Mouse (Mus musculus) hindbrain, embryonic 13.5 days (tissue): ENCODE results near the gene Srgap3. TPM values are rescaled to one million over a fixed set of nuclear protein-coding genes. Genes with fewer than 3 reads are reported as not detected.

Experiments
- ATAC-seq: fragments of 200-750 bp; cut with Nextera tagmentation; 2 replicates; pipeline ENCODE4 v1.8.0; 2017; ENCODE audit warnings: moderate TSS enrichment; ENCODE audit not compliant: low FRiP score
- H3K27ac ChIP-seq: fragments of 300-500 bp; sonication (generic); 2 replicates; pipeline ENCODE4 v1.5.1; 2015; ENCODE audit warnings: inconsistent platforms, mild to moderate bottlenecking, moderate library complexity
- H3K27me3 ChIP-seq: fragments of 300-500 bp; sonication (generic); 2 replicates; pipeline ENCODE4 v1.6.1; 2015; ENCODE audit warnings: mild to moderate bottlenecking, inconsistent platforms
- H3K36me3 ChIP-seq: fragments of 300-500 bp; sonication (generic); 2 replicates; pipeline ENCODE4 v1.6.1; 2015; ENCODE audit warnings: mild to moderate bottlenecking, inconsistent platforms
- H3K4me1 ChIP-seq: fragments of 300-500 bp; sonication (generic); replicated peaks from 2 replicates; pipeline ENCODE4 v1.6.1; 2015; ENCODE audit warnings: inconsistent platforms
- H3K4me2 ChIP-seq: fragments of 300-500 bp; sonication (generic); 2 replicates; pipeline ENCODE4 v1.6.1; 2015; ENCODE audit warnings: inconsistent platforms, mild to moderate bottlenecking, moderate library complexity
- H3K4me3 ChIP-seq: fragments of 300-500 bp; sonication (generic); 2 replicates; pipeline ENCODE4 v1.5.1; 2015; ENCODE audit warnings: mild to moderate bottlenecking, inconsistent platforms
- H3K9ac ChIP-seq: fragments of 300-500 bp; sonication (generic); 2 replicates; pipeline ENCODE4 v1.6.1; 2015; ENCODE audit warnings: mild to moderate bottlenecking, inconsistent platforms
- H3K9me3 ChIP-seq: fragments of 300-500 bp; sonication (generic); 2 replicates; pipeline ENCODE4 v1.6.1; 2016; ENCODE audit warnings: inconsistent platforms
- WGBS: fragments of 180-500 bp; shearing (Covaris S2); methylation state at CpG from one replicate; pipeline ENCODE4 v1.1.7; 2015; 5-methylcytosine and 5-hydroxymethylcytosine counted together
- polyA plus RNA-seq: library from polyadenylated mRNA; unstranded; fragments of >200 nt; fragmentation: Nextera tagmentation; extraction: Ambion mirVana; gene quantifications from 2 replicates; pipeline ENCODE4 v1.2.1, GENCODE M21; 2015

Srgap3 gene
- polyA plus RNA-seq, 1 experiment from 2014 or later, result 37.5 TPM

- Histone ChIP-seq H3K4me2 (no peak overlapping the region), H3K9me3 (no peaks in the 10 kb centered on the region), H3K36me3 (no peaks in the 10 kb centered on the region), H3K9ac (no peak overlapping the region; the same call in 1 of the 2 replicates), H3K27me3 (no peaks in the 10 kb centered on the region), H3K4me3 (no peak overlapping the region), H3K27ac (peak overlapping the region; percentile 85), H3K4me1 (peaks cover 74% of the 10 kb centered on the region)
- WGBS, result 43% methylated on average over 4 of the region's 5 CpGs
- no peak for ATAC-seq
Observed at GRCm38 (mm10) chr6:112842426-112842825, 104.6 kb downstream of the Srgap3 start.

- Histone ChIP-seq H3K4me3 (no peak overlapping the region), H3K27me3 (no peaks in the 10 kb centered on the region), H3K9me3 (no peaks in the 10 kb centered on the region), H3K9ac (no peak overlapping the region), H3K36me3 (no peaks in the 10 kb centered on the region), H3K4me1 (peaks cover 79% of the 10 kb centered on the region), H3K4me2 (no peak overlapping the region), H3K27ac (peak overlapping the region; percentile 93)
- 18% methylated on average over 5 of the region's 5 CpGs for WGBS
- no peak for ATAC-seq
Observed at GRCm38 (mm10) chr6:112840400-112840799, 106.7 kb downstream of the Srgap3 start.

GRCm38 (mm10) chr6:112839391-112839790 is 107.7 kb downstream of the Srgap3 start:
- H3K9ac ChIP-seq, result peak overlapping the region; percentile 36; the same call in 1 of the 2 replicates

GRCm38 (mm10) chr6:112838879-112839278 is 108.2 kb downstream of the Srgap3 start:
- WGBS, result 5% methylated on average over 2 of the region's 2 CpGs
- peak overlapping the region; percentile 36 for H3K9ac ChIP-seq
- ATAC-seq, result peak; percentile 89
- H3K4me1 ChIP-seq, result peaks cover 84% of the 10 kb centered on the region
- no peak overlapping the region for H3K4me3 ChIP-seq
- 0 out of 2 replicates have a peak overlapping the region, but pooled peaks have one; percentile 15 for H3K4me2 ChIP-seq
- no peaks in the 10 kb centered on the region for H3K27me3 ChIP-seq
- H3K27ac ChIP-seq, result peak overlapping the region; percentile 93
- no peaks in the 10 kb centered on the region for H3K9me3 ChIP-seq
- H3K36me3 ChIP-seq, result no peaks in the 10 kb centered on the region

More at GRCm38 (mm10) chr6:112839391-112839790, 107.7 kb downstream of the Srgap3 start:
- H3K4me2 ChIP-seq, result 0 out of 2 replicates have a peak overlapping the region, but pooled peaks have one; percentile 15
- 39% methylated on average over 3 of the region's 3 CpGs for whole genome bisulfite sequencing
- no peak for ATAC-seq
- no peaks in the 10 kb centered on the region for H3K9me3 ChIP-seq
- no peak overlapping the region for H3K4me3 ChIP-seq
- H3K27ac ChIP-seq, result peak overlapping the region; percentile 93
- H3K27me3 ChIP-seq, result no peaks in the 10 kb centered on the region
- no peaks in the 10 kb centered on the region for H3K36me3 ChIP-seq
- peaks cover 78% of the 10 kb centered on the region for H3K4me1 ChIP-seq

- H3K4me2 ChIP-seq, result no peak overlapping the region
- no peak overlapping the region for H3K9ac ChIP-seq
- no peaks in the 10 kb centered on the region for H3K36me3 ChIP-seq
- peaks cover 81% of the 10 kb centered on the region for H3K4me1 ChIP-seq
- no peak for ATAC-seq
- no peaks in the 10 kb centered on the region for H3K9me3 ChIP-seq
- H3K27me3 ChIP-seq, result no peaks in the 10 kb centered on the region
- WGBS, result 81% methylated on average over 4 of the region's 4 CpGs
- peak overlapping the region; percentile 93; the same call in 1 of the 2 replicates for H3K27ac ChIP-seq
- no peak overlapping the region for H3K4me3 ChIP-seq
Observed at GRCm38 (mm10) chr6:112836712-112837111, 110.4 kb downstream of the Srgap3 start.

- ATAC-seq, result no peak
- H3K4me3 ChIP-seq, result no peak overlapping the region
- no peaks in the 10 kb centered on the region for H3K9me3 ChIP-seq
- no peaks in the 10 kb centered on the region for H3K36me3 ChIP-seq
- no peak overlapping the region for H3K4me2 ChIP-seq
- no peaks in the 10 kb centered on the region for H3K27me3 ChIP-seq
- whole genome bisulfite sequencing, result 69% methylated on average over 4 of the region's 4 CpGs
- no peak overlapping the region for H3K9ac ChIP-seq
- peaks cover 71% of the 10 kb centered on the region for H3K4me1 ChIP-seq
- H3K27ac ChIP-seq, result peak overlapping the region; percentile 66
Observed at GRCm38 (mm10) chr6:112835413-112835812, 111.7 kb downstream of the Srgap3 start.

- Histone ChIP-seq H3K9me3 (no peaks in the 10 kb centered on the region), H3K27me3 (no peaks in the 10 kb centered on the region), H3K9ac (no peak overlapping the region), H3K4me1 (peaks cover 71% of the 10 kb centered on the region), H3K4me2 (0 out of 2 replicates have a peak overlapping the region, but pooled peaks have one; percentile 7), H3K27ac (peak overlapping the region; percentile 93), H3K4me3 (no peak overlapping the region), H3K36me3 (no peaks in the 10 kb centered on the region)
- 69% methylated on average over 5 of the region's 5 CpGs for WGBS
- ATAC-seq, result no peak
Observed at GRCm38 (mm10) chr6:112834430-112834829, 112.6 kb downstream of the Srgap3 start.

GRCm38 (mm10) chr6:112833763-112834162 is 113.3 kb downstream of the Srgap3 start:
- Histone ChIP-seq H3K4me3 (no peak overlapping the region), H3K9ac (peak overlapping the region; percentile 58; the same call in 1 of the 2 replicates), H3K27ac (peak overlapping the region; percentile 93), H3K36me3 (no peaks in the 10 kb centered on the region), H3K27me3 (no peaks in the 10 kb centered on the region), H3K9me3 (no peaks in the 10 kb centered on the region), H3K4me2 (0 out of 2 replicates have a peak overlapping the region, but pooled peaks have one; percentile 7), H3K4me1 (peaks cover 71% of the 10 kb centered on the region)
- peak; percentile 61 for ATAC-seq
- 13% methylated on average over 6 of the region's 6 CpGs for WGBS

- no peak for ATAC-seq
- H3K4me1 ChIP-seq, result peaks cover 52% of the 10 kb centered on the region
- no peaks in the 10 kb centered on the region for H3K27me3 ChIP-seq
- peak overlapping the region; percentile 74 for H3K27ac ChIP-seq
- H3K4me2 ChIP-seq, result 0 out of 2 replicates have a peak overlapping the region, but pooled peaks have one; percentile 2
- 62% methylated on average over 12 of the region's 12 CpGs for WGBS
- H3K36me3 ChIP-seq, result peaks cover 18% of the 10 kb centered on the region
- no peak overlapping the region; the same call in 1 of the 2 replicates for H3K9ac ChIP-seq
- H3K4me3 ChIP-seq, result no peak overlapping the region
- H3K9me3 ChIP-seq, result no peaks in the 10 kb centered on the region
Observed at GRCm38 (mm10) chr6:112829196-112829595, 117.9 kb downstream of the Srgap3 start.

- 0 out of 2 replicates have a peak, but pooled peaks have one; percentile 29 for ATAC-seq
- 37% methylated on average over 5 of the region's 5 CpGs for WGBS
- Histone ChIP-seq H3K27ac (peak overlapping the region; percentile 74), H3K4me1 (peaks cover 44% of the 10 kb centered on the region), H3K4me3 (no peak overlapping the region), H3K36me3 (peaks cover 18% of the 10 kb centered on the region), H3K27me3 (no peaks in the 10 kb centered on the region), H3K4me2 (no peak overlapping the region), H3K9ac (no peak overlapping the region), H3K9me3 (no peaks in the 10 kb centered on the region)
Observed at GRCm38 (mm10) chr6:112828420-112828819, 118.6 kb downstream of the Srgap3 start.

- Histone ChIP-seq H3K4me3 (no peak overlapping the region), H3K27ac (no peak overlapping the region), H3K4me1 (peaks cover 60% of the 10 kb centered on the region), H3K4me2 (no peak overlapping the region), H3K27me3 (no peaks in the 10 kb centered on the region), H3K9me3 (no peaks in the 10 kb centered on the region), H3K36me3 (peaks cover 18% of the 10 kb centered on the region), H3K9ac (no peak overlapping the region)
- no peak for ATAC-seq
- WGBS, result 90% methylated on average over 6 of the region's 6 CpGs
Observed at GRCm38 (mm10) chr6:112825657-112826056, 121.4 kb downstream of the Srgap3 start.

GRCm38 (mm10) chr6:112823096-112823495 is 124.0 kb downstream of the Srgap3 start:
- Histone ChIP-seq H3K9me3 (no peaks in the 10 kb centered on the region), H3K27me3 (no peaks in the 10 kb centered on the region), H3K4me3 (no peak overlapping the region), H3K9ac (no peak overlapping the region), H3K27ac (peak overlapping the region; percentile 56), H3K4me2 (no peak overlapping the region), H3K4me1 (peaks cover 51% of the 10 kb centered on the region), H3K36me3 (peaks cover 14% of the 10 kb centered on the region)
- WGBS, result 78% methylated on average over 6 of the region's 6 CpGs
- ATAC-seq, result no peak
